Mouse (Mus musculus) lung, adult 2 months (tissue): ENCODE data around the gene Pex10.

Experiments
- CTCF ChIP-seq: fragments of 200-500 bp; IDR thresholded peaks from 2 replicates; pipeline ENCODE4 v1.5.1; 2011; ENCODE audit warnings: mild to moderate bottlenecking, low read length, control low read depth; ENCODE audit not compliant: insufficient read depth
- POLR2A ChIP-seq: fragments of 200-500 bp; IDR thresholded peaks from 2 replicates; pipeline ENCODE4 v1.6.1; 2011; ENCODE audit warnings: low read depth, mild to moderate bottlenecking, control low read depth, low read length, borderline replicate concordance; ENCODE audit errors: extremely low read depth

- TF ChIP-seq CTCF: peak; percentile 61
- no peak for TF ChIP-seq POLR2A
Measured at GRCm38 (mm10) chr4:155094565-155094964, 27.7 kb downstream of the Pex10 start.
